Mouse (Mus musculus): ENCODE measurements around the gene Adra1b. TPM values are rescaled to one million over a fixed set of nuclear protein-coding genes. Genes with fewer than 3 reads are reported as not detected.

Adra1b gene
- total RNA-seq, 2 experiments from 2014 or later = 8.8 to 10.4 TPM

- intact Hi-C loops (cut with DNase I) = no loop called here
- DNase-seq = no peak
These were observed 1.3 kb downstream of the Adra1b start for GRCm38 (mm10) chr11:43899696-43900095.

DNA sequence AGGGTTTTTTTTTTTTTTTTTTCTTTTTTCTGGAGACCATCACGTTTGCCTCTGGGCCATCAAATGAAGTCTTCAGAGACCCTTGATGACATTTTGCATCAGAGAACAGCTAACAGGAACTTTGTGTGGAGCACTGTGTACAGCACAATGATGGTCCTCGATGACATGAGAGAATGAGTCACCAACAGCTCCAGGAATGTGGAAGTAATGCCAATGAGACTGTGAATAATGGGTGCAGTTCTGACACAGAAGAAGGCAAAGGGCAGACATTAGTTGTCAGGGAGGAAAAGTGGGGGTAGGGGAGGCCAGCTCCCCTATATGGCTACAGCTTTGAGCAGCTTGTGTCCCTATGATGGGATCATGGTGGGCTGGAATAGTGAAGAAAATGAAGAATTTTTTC lies 5.7 kb downstream of the Adra1b start:
- DNase-seq = no peak
- intact Hi-C loops (cut with DNase I) = no loop called here

DNA sequence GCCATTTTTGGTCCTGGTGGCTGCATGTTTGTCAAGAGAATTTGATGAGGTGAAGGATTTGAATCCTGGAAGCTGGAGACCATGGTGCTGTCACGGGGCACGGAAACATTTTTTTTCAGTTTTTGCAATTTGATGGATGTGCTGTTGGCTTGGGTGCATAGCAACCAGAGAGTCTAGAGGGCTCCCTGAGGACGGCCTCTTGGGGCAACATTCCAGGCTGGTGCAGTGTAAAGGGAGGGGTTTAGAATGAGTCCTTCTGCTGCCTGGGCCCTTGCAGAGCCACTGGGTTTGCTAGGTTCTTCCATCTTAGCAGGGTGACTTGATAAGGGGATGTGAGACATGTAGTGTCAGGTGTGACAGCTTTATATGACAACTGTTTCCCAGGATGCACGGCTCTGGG lies 8.5 kb downstream of the Adra1b start:
- intact Hi-C loops (cut with DNase I) = no loop called here
- DNase-seq = peak; percentile 5

DNA sequence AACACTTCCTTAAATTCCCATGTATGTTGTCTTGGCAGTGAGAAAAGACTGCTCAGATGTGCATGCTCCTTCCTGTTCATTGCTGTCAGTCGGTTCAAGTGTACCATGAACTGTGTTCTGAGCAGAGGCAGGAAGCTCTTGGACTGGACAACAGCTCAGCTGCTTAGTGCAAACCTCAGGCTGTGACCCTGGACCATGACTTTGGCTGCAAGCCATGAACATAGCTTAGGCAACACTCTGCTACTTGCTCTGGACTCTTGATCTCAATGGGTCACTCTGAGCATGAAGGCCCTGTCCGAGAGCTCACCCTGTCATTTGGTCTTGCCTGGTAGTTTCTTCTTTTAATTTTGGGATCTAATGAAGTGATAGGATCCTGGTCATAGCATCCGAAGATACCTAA lies 9.6 kb downstream of the Adra1b start:
- intact Hi-C loops (cut with DNase I) = no loop called here
- DNase-seq = no peak

DNA sequence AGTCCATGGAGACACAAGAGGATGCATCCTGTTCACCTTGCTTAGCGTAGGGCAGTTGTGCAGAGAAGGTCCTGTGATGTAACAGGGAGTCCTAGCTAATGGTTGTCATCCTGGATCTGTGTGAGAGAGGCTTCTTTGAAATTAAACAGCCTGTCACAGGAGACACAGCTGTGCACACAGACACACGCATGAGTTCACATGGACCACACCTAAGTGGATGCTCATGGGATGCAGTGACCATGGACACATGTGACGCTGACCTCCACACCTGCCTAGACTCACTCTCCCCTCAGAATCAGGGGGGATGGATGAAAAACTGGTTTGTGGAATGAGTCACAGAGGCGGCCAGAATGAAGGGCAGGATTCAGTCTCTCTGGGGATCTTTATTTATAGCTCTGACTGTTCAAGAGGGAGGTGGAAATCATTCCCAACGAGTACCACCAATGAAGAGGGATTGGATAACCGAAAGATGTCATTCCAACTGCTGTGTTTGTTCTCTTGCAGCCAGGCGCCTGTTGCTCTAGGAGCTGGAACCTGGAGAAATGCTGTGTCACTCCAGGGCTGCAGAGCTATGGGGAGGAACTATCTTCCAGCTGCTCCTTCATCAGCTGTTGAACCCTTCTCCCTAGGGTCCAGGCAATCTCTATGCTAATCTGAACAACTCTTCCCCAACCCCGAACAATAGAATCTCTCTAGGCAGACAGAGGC lies 11.6 kb downstream of the Adra1b start:
- intact Hi-C loops (cut with DNase I) = no loop called here

GRCm38 (mm10) chr11:43888736-43889135 lies 12.3 kb downstream of the Adra1b start:
- intact Hi-C loops (cut with DNase I) = no loop called here
- no peak for DNase-seq

More for the DNA sequence above, 11.6 kb downstream of the Adra1b start:
- DNase-seq = no peak

DNA sequence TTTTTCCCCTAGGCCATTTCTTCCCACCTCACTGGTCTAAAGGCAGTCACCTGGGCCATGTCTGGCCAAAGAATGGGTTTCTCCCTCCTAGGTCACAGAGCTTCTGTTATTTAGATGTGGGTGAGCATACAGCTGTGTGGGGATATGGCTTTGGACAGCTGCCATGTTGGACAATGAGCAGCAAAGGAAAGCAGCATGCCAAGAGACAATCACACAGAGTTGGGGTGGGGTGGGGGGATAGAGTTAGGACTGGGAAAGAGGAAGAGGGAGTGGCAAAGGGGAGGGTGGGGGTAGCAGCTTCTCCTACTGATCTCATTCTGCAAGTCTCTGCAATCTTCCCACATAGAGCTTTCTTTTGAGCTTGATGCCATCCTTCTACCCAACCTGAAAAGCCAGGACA lies 13.4 kb downstream of the Adra1b start:
- intact Hi-C loops (cut with DNase I) = no loop called here
- DNase-seq = no peak

DNA sequence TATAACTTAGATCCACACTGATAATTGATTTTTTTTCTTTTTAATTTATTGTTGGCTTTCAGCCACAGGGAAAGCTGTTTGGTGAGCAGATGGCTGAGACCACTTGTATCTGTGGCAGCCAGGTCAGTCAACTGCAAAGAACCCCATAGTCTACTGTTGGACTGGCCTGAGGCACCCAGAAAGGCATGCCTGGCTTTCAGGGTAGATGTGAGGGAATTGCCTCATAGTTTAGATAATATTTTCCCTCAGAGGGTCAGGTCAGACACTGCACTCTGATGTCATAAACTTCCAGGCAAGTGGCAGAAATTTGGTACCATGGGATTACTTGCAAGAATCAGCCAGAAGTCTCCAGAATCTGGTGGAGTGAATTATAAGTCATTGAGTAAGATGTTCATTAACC lies 16.5 kb downstream of the Adra1b start:
- peak; percentile 5 for DNase-seq
- intact Hi-C loops (cut with DNase I) = no loop called here

GRCm38 (mm10) chr11:43883641-43884181 lies 17.3 kb downstream of the Adra1b start:
- no peak for DNase-seq
- intact Hi-C loops (cut with DNase I) = no loop called here

- DNase-seq = peak; percentile 51
- intact Hi-C loops (cut with DNase I) = no loop called here
These were observed 23.8 kb downstream of the Adra1b start for GRCm38 (mm10) chr11:43877211-43877610.

GRCm38 (mm10) chr11:43867721-43868281 lies 33.2 kb downstream of the Adra1b start:
- no peak for DNase-seq
- intact Hi-C loops (cut with DNase I) = no loop called here

- intact Hi-C loops (cut with DNase I) = no loop called here
- DNase-seq = no peak
These were observed 35.5 kb downstream of the Adra1b start for GRCm38 (mm10) chr11:43865298-43866165.

DNA sequence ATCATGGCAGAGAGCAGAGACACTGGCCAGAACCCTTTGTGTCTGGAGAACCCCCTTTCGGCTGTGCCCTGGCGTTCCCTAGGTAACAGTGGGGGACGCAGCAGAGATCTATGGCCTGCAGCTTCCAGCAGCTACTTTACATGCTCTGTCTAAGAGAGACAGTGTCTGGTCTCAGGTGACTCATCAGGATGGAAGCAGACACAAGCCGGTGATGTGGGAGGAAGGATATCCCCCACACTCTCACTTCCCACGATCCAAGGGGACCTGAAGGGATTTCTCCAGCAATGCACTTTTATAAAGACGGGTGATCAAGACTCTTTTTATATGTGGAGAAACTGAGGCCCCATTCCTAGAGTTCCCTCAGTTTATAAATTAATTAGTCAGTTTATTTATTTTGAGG lies 48.0 kb downstream of the Adra1b start:
- intact Hi-C loops (cut with DNase I) = no loop called here
- no peak for DNase-seq

- peak; percentile 29 for DNase-seq
- intact Hi-C loops (cut with DNase I) = no loop called here
These were observed 53.0 kb downstream of the Adra1b start for GRCm38 (mm10) chr11:43848056-43848455.

DNA sequence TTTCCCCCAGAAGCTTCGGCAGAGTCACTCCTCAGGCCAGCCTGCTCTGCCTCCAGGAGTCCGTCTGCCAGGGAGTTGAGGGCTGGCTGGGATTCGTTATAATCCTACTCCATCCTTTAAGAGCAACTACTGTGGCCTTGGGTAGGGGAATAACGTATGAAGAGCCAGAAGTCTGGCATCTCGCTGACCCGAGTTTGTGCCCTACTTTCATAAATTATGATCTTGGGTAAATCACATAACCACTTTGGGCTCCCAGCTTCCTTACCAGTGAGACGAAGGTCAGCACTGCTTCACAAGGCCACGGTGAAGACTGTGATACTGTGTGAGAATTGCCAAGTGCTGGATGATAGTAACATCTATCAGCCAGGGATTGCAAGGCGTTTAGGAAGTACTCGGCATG lies 59.4 kb downstream of the Adra1b start:
- DNase-seq = no peak
- intact Hi-C loops (cut with DNase I) = no loop called here

DNA sequence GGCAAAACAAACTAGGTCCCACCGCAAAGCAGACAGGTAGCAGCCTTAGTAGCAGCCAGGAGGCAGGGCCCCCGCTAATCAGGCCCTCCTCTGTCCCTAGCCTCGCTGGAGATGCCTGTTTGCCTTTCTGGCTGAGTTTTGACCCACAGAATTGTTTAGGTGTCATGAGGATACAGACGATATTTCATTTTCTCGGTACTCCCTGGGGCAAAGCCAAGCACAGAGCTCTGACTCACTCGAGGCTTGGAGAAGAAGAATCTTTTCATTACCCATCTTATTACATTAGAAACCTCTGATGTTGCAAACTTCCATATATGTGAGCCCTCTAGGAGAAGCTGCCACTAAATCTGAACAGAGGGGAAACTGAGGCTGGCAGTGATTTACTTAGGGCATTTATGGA lies 60.5 kb downstream of the Adra1b start:
- intact Hi-C loops (cut with DNase I) = no loop called here
- DNase-seq = no peak

GRCm38 (mm10) chr11:43835880-43836740 lies 64.9 kb downstream of the Adra1b start:
- peak; percentile 89 for DNase-seq
- intact Hi-C loops (cut with DNase I) = loop anchor here (2.0 to 5.0 kb wide), 2 partner anchors 51 to 496 kb away; no protein-coding TSS in a partner anchor

DNA sequence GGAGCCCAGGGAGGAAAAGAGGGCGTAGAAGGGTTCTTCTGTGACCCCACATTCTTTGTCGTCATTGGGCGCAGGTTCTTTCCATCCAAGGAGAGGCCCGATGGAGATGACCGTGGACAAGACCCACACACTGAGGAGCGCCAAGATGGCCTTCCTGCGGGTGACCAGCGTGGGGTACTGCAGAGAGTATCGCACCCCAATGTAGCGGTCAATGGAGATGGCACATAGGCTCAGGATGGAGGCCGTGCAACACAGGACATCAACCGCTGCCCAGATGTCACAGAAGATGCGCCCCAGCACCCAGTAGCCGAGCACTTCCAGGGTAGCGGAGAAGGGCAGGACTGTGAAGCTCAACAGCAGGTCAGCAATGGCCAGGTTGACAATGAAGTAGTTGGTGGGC lies 65.6 kb downstream of the Adra1b start:
- no peak for DNase-seq
- intact Hi-C loops (cut with DNase I) = loop anchor here (5.0 kb wide), 1 partner anchor 497 kb away; no protein-coding TSS in a partner anchor

DNA sequence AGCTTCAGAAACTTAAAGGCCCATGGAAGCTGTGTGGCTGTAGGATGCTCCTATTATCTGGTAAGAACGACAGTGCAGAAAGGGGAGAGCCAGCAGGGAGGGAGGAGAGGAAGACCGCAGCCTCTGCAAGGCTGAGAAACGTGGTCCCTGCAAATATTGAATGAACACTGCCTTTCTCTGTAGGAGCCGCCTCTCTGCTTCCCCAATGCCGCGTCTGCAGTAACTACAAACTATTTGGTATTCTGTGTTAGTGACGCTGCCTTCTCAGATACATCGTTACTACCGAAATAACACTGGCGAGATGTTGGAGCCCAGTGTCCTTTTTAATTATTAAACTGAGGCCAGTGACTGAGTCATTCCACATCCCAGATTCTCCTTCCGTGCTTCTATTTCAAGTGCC lies 66.5 kb downstream of the Adra1b start:
- no peak for DNase-seq
- intact Hi-C loops (cut with DNase I) = no loop called here

GRCm38 (mm10) chr11:43831530-43831929 lies 69.5 kb downstream of the Adra1b start:
- intact Hi-C loops (cut with DNase I) = no loop called here
- DNase-seq = no peak
